Mouse (Mus musculus) megakaryocyte-erythroid progenitor cell, adult 5-6 weeks (primary cell): ENCODE measurements around the gene Med15. TPM values are rescaled to one million over a fixed set of nuclear protein-coding genes. Genes with fewer than 3 reads are reported as not detected.
A peak's percentile ranks its signal among the peaks of the same experiment; 100 is the strongest.

Source experiments
- ATAC-seq: replicated peaks from 2 replicates; pipeline ENCODE4 v1.8.0; 2016; ENCODE audit warnings: mild to moderate bottlenecking, inconsistent platforms; ENCODE audit not compliant: severe bottlenecking, poor library complexity, low FRiP score, low TSS enrichment
- total RNA-seq, 2 experiments: library from RNA; stranded (forward) in 1 of 2; stranded (reverse) in 1 of 2; fragments of 200-1000, 215-1000 nt in 1 of 2; fragments of >200 nt in 1 of 2; fragmentation: Nextera tagmentation in 1 of 2; gene quantifications; 2 replicates each; pipeline ENCODE4 v1.2.3; 2014 to 2017

Gene Med15
- total RNA-seq (2014; fragmentation: Nextera tagmentation) (81.6 and 102 TPM in 2 replicates), total RNA-seq (2017) (21.5 and 22.6 TPM in 2 replicates)

DNA sequence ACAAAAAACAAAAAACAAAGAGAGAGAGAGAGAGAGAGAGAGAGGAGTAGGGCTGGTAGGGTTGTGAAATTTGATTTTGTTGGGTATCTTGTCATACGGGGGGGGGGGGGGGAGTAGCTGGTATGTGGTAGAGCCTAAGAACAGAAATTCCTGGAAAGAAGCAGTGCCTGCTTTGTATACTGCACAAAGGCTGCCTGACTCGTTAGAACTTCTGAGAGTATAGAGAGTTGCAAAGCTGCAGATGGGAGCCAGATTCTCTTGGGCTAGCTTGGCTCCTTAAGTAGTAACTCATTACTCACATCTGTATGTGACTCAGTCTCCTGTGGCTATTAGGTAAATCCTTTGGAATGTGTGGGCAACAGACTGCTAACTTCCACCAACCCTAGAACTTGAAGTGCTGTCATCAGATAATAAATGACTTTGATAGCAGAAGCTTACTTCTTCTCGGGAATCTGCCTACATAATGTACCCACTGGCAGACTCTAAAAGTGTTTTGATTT is at the start of gene Med15:
TSS of gene Med15 (minus strand) at position 51 of the 500 bp plus-strand sequence.
- no peak for ATAC-seq

DNA sequence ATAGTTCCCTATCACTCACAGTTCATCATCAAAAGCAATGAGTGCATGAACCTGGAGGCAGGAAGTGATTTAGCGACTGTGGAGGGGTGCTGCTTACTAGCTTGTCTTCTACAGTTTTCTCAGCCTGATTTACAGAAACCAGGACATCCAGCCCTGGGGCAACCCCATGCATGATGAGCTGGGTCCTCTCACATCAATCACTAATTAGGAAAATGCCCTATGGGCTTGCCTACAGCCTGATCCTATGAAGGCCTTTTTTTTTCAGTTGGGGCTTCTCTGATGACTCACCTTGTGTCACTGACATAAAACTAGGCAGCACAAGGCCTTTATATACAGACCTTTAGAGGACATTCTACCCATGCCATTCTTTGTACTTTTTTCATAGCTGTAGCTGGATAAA is 47.0 kb upstream of the Med15 start:
- no peak for ATAC-seq

DNA sequence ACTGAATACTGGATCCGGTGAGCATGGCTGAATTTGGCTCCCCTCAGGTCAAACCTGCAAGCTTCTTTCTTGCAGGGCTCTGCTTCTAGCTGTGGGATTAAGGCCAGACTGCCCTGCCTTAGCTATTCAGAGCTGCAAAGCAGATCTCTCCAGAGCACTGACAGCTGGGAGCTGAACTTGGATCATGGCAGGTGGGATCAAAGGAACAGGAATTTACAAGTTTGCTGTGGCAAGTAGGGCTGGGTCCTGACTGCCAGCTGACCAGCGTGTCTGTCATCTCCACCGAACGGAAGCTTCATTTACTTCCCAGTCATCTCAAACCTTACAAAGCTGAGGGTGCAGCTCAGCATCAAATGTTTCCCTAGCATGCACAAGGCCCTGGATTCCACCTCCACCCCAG is 45.5 kb upstream of the Med15 start:
- no peak for ATAC-seq

DNA sequence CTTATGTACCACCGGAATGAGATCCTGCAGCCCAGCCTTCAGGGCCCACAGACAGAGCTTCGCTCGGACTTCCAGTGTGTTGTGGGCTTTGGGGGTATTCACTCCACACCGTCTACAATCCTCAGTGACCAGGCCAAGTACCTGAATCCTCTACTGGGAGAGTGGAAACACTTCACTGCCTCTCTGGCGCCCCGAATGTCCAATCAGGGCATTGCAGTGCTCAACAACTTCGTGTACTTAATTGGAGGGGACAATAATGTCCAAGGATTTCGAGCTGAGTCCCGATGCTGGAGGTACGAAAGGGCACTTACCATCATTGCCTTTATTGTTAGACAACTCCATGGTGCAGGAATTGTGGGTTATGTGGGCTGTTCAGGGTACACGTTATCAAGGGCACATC is 44.1 kb upstream of the Med15 start:
- ATAC-seq, result peak; percentile 65

DNA sequence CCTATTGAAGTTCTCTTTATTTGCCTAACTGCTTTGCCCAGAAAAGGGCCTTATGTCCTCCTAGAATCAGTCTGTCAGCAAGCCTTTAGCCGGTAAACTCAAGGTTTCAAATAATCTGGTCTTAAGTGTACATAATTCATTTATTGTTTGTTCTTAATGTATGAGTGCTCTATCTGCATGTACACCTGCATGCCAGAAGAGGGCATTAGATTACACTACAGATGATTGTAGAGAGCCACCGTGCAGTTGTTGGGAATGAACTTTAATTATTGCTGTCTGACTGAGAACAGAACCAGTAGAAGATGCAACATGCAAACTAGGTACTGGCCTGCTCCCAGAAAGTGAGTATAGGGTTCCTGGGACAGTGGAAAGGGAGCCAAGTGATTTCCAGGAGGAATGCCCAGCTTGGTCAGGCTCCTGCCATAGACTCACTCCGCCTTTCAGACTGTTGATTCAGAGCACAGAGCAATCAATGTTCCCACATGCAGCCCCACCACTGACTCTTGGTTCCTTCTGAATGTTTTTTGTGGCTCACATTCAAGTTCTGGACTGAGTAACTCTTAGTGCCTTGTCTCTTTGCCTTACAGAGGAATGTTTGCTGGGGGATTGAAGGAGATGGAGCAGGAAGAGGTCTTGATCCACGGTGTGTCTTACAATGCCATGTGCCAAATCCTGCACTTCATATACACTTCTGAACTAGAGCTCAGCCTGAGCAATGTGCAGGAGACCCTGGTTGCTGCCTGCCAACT is 38.6 kb upstream of the Med15 start:
- no peak for ATAC-seq

DNA sequence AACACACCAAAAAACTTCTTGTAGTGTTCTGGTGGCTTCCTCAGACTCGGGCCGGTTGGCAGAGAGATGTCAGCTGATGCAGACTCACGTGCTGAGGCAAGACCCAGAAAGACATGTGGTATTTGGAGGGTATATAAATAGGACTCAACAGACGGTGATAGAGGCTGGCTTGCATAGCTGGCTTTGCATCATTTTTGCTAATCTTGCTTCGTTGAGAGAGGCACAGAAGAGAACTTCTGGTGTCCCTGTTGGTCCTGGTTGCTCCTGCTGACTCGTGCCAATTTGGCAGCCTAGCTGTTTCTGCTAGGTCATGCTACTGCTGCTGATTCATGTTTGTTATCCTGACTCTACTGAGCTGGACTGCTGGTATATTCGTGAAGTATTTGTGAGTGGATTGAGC is 36.1 kb upstream of the Med15 start:
- no peak for ATAC-seq

DNA sequence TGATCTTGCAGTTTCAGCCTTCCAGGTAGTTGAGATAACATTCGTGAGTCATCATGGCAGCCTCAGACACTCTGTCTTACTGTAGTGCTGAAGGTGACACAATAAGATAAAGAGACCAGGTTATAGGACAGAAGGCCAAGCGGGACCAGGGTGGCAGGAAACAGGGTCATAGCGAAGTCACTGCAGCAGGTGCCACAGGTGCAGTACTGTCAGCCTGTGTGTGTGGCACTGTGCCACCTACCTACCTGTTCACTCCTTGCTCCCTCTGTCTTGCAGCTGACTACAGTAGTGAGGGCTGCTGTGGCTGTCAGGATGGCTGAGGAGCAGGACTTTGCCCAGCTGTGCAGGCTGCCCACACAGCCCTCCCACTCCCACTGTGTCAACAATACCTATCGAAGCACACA is 31.4 kb upstream of the Med15 start:
- peak; percentile 29; the same call in 1 of the 2 replicates for ATAC-seq

DNA sequence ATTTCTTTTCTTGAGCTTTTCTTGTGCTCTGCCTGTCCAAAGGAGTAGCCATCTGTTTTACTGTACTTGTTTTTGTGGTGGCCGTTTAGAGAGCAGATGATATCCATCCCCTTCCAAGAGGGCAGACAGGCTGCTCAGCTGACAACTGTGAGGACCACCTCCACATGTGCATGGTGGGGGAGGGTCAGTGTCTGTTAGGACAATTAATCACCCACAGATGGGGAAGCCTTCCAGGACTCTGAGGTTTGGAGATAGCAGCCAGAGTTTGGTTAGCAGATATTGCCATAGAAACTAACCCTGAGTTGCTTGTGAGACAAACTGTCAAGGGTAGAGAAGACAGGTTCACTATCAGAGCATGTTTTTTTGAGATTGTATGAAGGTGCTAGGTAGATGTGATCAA is 28.4 kb upstream of the Med15 start:
- peak; percentile 81 for ATAC-seq

DNA sequence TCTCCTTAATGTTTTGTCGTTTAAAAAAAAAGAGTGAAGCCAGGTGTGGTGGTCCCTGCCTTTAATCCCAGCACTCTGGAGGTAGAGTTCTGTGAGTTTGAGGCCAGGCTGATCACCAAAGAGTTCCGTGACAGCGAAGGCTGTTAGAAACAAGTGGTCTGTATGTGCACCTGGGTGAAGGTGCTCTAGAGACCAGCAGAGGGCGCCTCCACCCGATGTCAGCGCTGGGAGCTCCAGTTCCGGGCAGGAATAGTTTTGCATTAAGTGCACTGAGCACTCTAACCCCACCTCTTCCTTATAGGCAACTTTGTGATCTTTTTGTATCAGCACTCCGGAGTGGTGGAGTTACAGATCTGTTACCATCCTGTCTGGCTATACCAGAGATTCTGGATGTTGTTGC is 28.0 kb upstream of the Med15 start:
- peak; percentile 65 for ATAC-seq

DNA sequence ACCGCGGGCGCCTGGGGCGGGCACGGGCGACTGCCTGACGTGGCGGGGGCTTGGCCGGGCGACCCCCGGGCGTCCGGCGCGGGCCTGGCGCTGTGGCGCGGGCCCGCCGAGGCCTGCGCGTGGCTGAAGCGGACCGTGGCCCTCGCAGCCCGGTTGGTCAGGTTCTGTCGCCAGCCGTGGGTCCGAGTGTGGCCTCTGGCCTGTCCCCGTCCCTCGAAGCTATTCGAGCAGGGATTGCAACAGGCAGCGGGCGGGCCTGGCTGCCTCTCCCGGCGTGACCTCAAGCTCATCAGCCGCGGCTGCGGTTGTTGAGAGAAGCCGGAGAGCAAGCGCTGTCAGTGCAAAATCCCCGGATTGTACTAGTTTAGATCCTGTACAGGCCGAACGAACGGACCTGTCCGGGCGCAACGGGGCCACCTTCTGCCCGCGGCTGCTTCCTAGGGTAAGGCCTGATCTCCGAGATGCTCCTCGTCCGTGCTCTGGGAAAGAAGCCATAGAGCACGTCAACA is 27.2 kb upstream of the Med15 start:
- no peak for ATAC-seq

DNA sequence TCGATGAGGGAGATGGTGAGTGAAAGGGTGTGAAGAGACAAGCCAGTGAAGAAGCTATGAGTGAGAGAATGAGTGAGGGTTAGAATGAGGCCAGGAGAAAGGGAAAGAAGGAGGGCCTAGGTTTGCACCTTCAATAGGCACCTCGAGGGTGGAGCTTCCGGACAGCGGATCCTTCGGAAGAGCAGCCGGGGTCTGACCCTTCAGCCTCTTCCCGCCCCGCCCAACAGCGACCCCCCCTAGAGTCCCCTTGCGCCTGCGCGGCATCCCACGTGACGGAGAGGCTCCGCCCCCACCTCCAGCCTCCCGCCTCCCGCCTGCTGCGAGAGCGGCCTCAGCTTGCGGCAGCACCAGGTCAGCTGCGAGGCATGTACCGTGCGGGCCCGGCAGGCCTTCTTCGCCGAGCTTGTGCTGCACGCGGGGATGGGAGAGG is 26.7 kb upstream of the Med15 start, which contains the start of gene Klhl22:
TSS of gene Klhl22 (plus strand) at position 275 of the 430 bp plus-strand sequence.
- ATAC-seq, result peak; percentile 48; the same call in 1 of the 2 replicates

DNA sequence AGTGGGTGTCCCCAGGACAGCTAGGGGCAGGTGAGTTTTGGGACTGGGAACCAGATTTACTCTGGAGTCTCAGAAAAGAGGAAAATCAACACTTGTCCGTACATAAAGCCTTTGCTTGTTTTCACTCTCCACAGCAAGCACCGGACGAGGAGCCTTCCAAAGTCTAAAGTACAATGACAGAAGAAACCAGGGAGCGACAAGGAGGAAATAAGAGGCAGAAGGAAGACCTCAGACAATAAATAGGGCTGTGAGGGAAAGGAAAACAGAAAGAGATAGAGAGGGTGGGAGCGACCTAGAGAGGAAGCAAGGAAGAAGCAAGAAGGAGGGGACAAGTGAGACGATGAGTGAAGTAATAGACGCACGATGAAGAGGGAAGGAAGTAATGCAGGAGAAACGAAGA is 26.2 kb upstream of the Med15 start:
- ATAC-seq, result no peak

DNA sequence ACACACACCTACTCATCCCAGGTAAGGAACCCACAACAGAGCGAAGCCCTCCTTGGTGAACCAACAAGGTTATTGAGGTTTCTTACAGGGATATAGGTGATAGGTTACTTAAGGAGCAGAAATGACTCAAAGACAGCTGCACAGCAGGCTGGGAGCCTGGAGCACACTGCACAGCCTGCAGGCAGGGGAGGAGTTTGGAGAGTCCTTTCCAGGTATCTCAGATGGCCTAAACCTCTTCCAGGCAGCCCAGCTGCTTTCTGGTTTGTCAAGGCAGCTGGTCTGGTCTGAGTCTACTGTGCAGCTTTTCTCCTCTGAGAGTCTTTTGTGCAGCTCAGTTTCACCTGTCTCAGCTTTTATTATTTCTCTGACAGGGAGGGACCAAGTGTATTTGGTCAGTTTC is 25.1 kb upstream of the Med15 start:
- no peak for ATAC-seq

DNA sequence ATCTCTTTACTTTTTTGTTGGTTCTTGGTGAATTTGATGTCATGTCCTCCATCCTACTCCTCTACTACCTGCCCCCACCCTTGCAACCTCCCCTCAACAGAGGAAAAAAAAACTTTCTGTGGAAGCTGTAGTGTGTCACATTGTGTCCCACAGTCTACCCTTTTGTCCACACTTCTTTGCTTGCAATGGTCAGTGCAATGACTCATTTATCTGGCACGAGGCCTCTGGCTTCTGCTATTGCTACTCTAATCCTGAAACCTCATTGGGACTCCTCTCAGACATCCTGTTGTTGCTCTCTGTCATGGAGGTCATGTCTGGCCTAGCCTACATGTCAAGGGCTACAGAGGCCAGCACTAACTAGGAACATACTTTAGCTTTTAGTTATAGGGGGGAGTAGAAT is 21.0 kb upstream of the Med15 start:
- no peak for ATAC-seq

DNA sequence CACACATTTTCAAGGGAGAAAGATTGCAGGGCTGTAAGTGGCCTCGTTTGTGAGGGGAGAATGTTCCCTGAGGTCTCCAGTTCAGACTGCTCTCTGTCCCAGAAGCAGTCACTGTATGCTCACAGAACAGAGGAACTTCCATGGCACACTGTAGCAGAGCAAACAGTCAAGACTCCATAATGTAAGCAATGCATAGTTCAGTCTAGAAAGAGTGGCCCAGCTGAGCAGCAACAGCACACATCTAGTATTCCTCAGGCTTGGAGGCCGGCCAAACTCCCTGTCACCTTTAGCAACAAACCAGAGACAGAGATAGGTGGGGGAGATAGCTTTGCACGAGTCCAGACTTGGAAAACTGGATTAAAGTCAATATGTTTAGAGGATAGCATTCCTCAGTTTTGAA is 20.3 kb upstream of the Med15 start:
- no peak for ATAC-seq

DNA sequence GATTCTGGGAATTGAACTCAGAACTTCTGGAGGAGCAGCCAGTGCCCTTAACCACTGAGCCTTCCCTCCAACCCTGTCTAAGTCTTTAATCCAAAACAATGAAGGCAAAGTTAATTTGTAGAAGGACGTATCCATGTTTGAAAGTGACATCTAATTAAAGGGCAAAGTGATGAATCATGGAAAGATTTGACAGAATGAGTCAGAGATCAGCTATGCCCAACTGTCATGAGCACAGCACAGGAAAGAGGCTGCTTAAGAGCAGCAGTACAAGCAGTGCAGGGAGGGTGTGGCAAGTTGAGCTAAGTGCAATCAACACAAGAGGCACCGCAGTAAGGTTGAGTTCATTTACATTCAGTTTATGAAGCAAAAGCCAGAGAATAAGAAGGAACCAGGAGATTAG is 12.4 kb upstream of the Med15 start:
- no peak for ATAC-seq

DNA sequence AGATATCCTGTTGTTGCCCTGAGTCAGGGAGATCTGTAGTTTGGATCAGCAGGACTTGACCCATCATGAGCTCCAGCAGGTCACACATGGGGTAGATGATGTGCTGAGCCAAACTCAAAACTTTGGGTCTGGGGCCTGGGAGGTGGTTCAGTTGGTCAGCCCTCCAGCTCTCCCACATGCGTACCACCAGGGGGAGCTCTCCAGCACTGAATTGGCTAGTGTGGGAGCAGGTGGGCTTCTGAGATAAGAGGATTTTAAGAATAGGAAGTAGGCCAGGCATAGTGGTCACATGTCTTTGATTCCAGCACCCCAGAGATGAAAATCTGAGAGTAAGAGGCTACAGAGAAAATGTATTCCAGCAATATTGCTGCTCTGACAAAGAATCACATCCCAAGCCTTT is 11.8 kb upstream of the Med15 start:
- peak; percentile 78 for ATAC-seq

DNA sequence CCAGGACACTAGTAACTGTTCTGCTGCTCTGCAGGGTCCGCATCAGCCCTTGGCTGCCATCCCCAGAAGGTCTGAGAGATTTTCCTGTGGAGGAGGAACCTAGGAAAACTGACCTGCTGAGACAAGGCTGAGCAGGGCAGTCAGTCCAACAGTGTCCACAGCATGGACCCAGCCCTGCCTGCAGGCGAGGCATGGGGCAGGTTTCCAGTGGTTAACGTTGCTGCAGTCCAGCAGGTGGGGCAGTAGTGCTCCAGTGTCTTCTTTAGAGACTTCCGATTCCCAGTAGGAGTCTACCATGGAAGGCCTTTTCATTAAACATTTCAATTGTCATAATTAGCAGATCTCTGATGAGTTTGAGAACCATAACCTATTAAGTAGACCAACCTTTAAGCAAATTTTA is 10.6 kb upstream of the Med15 start:
- no peak; the same call in 1 of the 2 replicates for ATAC-seq

DNA sequence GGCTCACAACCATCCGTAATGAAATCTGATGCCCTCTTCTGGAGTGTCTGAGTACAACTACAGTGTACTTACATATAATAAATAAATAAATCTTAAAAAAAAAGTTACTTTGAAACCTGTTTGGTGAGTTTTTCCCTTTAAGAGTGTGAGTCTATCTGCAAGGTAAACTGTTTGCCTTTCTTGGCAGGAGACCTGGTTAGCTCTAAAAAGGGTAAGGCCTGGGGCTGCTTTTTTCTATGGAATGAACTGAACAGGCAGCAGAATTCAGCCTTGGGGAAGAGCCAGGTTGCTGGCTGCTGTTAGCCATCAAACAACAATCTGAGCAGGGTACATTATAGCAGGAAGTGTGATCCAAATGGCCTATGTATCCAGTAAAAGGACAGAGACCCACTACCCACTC is 10.1 kb upstream of the Med15 start:
- ATAC-seq, result no peak

DNA sequence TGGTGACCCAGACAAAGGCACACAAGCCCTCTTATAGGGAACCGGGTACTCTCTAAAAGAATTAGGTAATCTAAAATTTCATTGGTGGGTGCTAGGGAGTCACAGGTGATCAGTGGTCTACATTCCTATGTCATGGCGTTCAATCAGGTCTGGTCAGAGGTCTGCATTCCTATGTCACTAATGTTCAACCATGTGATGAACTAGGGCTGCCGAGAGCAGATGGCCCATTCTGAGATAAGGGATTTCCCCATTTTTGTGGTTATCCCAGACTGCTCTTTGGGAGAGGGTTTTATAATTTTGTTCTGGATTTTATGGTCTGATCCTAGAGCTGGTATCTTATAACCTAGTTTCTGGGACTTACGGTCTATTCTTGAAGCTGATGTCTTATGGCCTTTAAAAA is 7.4 kb upstream of the Med15 start:
- no peak for ATAC-seq

DNA sequence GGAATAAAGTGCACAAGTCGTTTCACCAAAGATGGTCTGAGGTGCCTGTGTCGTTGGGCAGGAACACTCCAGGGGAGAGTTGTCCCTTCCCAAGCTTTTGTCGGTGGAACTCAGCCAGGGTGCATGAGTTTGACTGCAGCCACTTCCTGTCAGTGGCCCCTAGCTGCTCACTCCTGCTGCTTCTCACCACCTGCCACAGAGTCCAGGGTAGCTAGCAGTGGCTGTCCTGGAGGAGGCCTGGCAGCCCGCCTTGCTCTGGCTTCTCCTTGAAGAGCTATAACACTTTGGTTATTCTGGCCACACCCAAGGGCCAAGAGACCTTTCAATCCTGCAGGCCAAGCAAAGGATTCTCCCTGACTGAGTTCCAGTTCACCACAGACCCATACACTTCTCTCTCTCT is 3.5 kb upstream of the Med15 start:
- ATAC-seq, result no peak
